Mouse (Mus musculus): Measurements from ENCODE around the gene Olfr1101.

DNA sequence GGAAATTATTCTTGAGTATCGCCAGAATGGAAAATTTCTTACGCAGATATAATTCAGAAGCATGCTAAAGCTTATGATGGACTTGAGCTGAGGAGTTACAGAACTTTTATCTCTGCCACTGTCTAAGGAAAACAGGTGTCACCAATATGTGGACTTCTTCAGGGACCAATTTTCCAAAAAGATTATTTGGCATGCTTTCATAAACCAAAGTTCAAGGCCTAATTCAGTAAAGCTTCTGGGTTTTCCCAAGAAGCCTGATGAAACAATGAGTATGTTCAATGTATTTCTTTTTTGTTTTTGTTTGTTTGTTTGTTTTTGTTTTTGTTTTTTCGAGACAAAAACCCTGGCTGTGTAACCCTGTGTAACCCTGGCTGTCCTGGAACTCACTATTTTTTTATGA, 11.2 kb downstream of the Olfr1101 start, which contains the start of gene Olfr1100:
- no peak for TF ChIP-seq POLR2A (IDR thresholded peaks at IDR 0.05; ENCODE audit: low read depth, low read length)
- no peak for TF ChIP-seq CTCF (IDR thresholded peaks at IDR 0.05; ENCODE audit: borderline replicate concordance, insufficient read depth, low read length)
